Mouse (Mus musculus) lung, postnatal 0 days (tissue): ENCODE measurements around the gene Ybx2.

Experiments
- CTCF ChIP-seq: IDR thresholded peaks from 2 replicates; pipeline ENCODE4 v1.5.1; 2016; ENCODE audit warnings: antibody characterized with exemption, mild to moderate bottlenecking
- EP300 ChIP-seq: IDR thresholded peaks from 2 replicates; pipeline ENCODE4 v1.6.1; 2016; ENCODE audit warnings: antibody characterized with exemption, mild to moderate bottlenecking, control low read depth

GRCm38 (mm10) chr11:69950807-69951459 is 15.3 kb downstream of the Ybx2 start:
- peak; percentile 46; the same call in 1 of the 2 replicates for TF ChIP-seq CTCF
- TF ChIP-seq EP300, result no peak
